Mouse (Mus musculus): ENCODE data around the gene Arid1b.

- TF ChIP-seq CTCF (IDR thresholded peaks at IDR 0.05; ENCODE audit: low read depth, low read length) (no peak), POLR2A (IDR thresholded peaks at IDR 0.05; ENCODE audit: extremely low read depth, insufficient read depth, low read length) (no peak)
Measured at GRCm38 (mm10) chr17:5116990-5117389, 122.9 kb downstream of the Arid1b start.
